16 mouse cellular contexts compared by ENCODE assay signal in the genomic region with DNA sequence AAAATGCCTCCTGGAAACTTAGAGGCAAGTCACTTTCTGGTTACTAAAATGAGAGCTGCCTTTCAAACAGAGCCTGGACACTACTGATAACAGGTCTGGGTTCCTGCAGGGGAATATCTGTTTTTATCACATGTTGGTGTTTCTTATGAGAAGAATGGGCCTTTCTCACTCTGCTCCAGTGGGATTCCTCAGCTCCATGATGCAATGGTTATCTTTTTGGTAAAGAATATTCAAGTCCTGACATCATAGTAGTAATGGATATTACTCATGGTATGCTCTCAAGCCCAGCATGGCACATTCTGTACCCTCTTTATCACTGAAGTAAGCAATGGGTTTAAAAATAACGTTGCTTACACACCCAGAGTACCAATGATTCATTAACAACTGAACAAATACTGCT. TPM values are rescaled to one million over a fixed set of nuclear protein-coding genes. Genes with fewer than 3 reads are reported as not detected.
DNase-seq lines count a peak whose midpoint lies in the region; ATAC-seq and TF ChIP-seq lines count a peak whose summit lies in the region.
"Had no signal": no experiment of that assay in that cellular context is flagged by ENCODE, and none has a peak within 500 bp of the region (broad histone marks: within the 10 kb centered on the region; RNA-seq: fewer than 3 reads in every experiment).

No protein-coding gene starts in this region.

- 20% methylated on average over 1 of the region's 1 CpGs for WGBS in heart, embryonic 15.5 days
- 4% methylated on average over 1 of the region's 1 CpGs for WGBS in liver, embryonic 14.5 days (ENCODE audit: insufficient replicate concordance)
- 85% methylated on average over 1 of the region's 1 CpGs for WGBS in kidney, embryonic 16.5 days

- peaks cover 34% of the 10 kb centered on the region for H3K4me1 ChIP-seq in heart, embryonic 15.5 days (replicated peaks)
- peaks cover 52 to 58% of the 10 kb centered on the region in 2 experiments for H3K4me1 ChIP-seq in liver, embryonic 14.5 days (replicated peaks; ENCODE audit: control insufficient read depth in 2 of 2, insufficient read depth in 2 of 2, low read length in 1 of 2)
- no peaks in the 10 kb centered on the region for H3K4me1 ChIP-seq in kidney, embryonic 16.5 days (ENCODE audit: insufficient read depth, low read length)

- peak; percentile 31; the same call in 1 of the 2 replicates for ATAC-seq in heart, embryonic 15.5 days (replicated peaks; ENCODE audit: insufficient number of reproducible peaks, insufficient read depth, low FRiP score, low read depth)
- peak; percentile 95 for ATAC-seq in liver, embryonic 14.5 days (ENCODE audit: insufficient read depth)
- ATAC-seq in kidney, embryonic 16.5 days (ENCODE audit: low FRiP score, low TSS enrichment), result no peak
- ATAC-seq: Patski had no signal

- no peaks in the 10 kb centered on the region for H3K27me3 ChIP-seq in heart, embryonic 15.5 days
- no peaks in the 10 kb centered on the region for H3K27me3 ChIP-seq in liver, embryonic 14.5 days (ENCODE audit: control insufficient read depth, insufficient read depth, low read length)
- H3K27me3 ChIP-seq in kidney, embryonic 16.5 days (ENCODE audit: insufficient read depth, low read length), result no peaks in the 10 kb centered on the region
- H3K27me3 ChIP-seq: hindbrain, embryonic 15.5 days; Patski had no signal

- TF ChIP-seq CTCF in liver, embryonic 14.5 days (IDR thresholded peaks at IDR 0.05; ENCODE audit: low read depth), result no peak

- H3K4me2 ChIP-seq in heart, embryonic 15.5 days, result no peak overlapping the region
- H3K4me2 ChIP-seq in liver, embryonic 14.5 days (ENCODE audit: low read depth), result peak overlapping the region; percentile 64
- no peak overlapping the region for H3K4me2 ChIP-seq in kidney, embryonic 16.5 days (replicated peaks; ENCODE audit: low read depth, low read length)
- H3K4me2 ChIP-seq: hindbrain, embryonic 15.5 days had no signal

- peak overlapping the region; percentile 34; the same call in 1 of the 2 replicates for H3K27ac ChIP-seq in heart, embryonic 15.5 days
- H3K27ac ChIP-seq in liver, embryonic 14.5 days, result peak overlapping the region; percentile 81
- no peak overlapping the region for H3K27ac ChIP-seq in kidney, embryonic 16.5 days (ENCODE audit: low read length)
- H3K27ac ChIP-seq: embryonic facial prominence, embryonic 10.5 days; forebrain, embryonic 10.5 days; hindbrain, embryonic 15.5 days; layer of hippocampus, adult 2 months; midbrain, embryonic 10.5 days had no signal

- DNase-seq in heart, postnatal 10 days, result no peak
- DNase-seq in 416B (ENCODE audit: low read depth), result peak; percentile 54
- peak; percentile 77 for DNase-seq in c-Kit-positive CD71-positive TER-119-negative erythroid progenitor cells, embryonic 14.5 days (ENCODE audit: low read depth)
- DNase-seq in liver, embryonic 14.5 days (ENCODE audit: low read depth in 3 of 3, low spot score in 3 of 3), result peak; percentile 81 to 90 (median 87)
- no peak for DNase-seq in gastrocnemius, postnatal 4 days (ENCODE audit: low spot score in 2 of 2)
- no peak for DNase-seq in urinary bladder, adult 2 months (ENCODE audit: low spot score)
- DNase-seq: cerebellum, adult 9-11 months; thymus, adult 2 months had no signal

- H3K9me3 ChIP-seq in heart, embryonic 15.5 days (replicated peaks), result no peaks in the 10 kb centered on the region
- H3K9me3 ChIP-seq in liver, embryonic 14.5 days (ENCODE audit: control insufficient read depth, low read length), result no peaks in the 10 kb centered on the region
- no peaks in the 10 kb centered on the region for H3K9me3 ChIP-seq in kidney, embryonic 16.5 days (ENCODE audit: low read length)
- H3K9me3 ChIP-seq: embryonic facial prominence, embryonic 10.5 days; forebrain, embryonic 10.5 days; hindbrain, embryonic 15.5 days; midbrain, embryonic 10.5 days had no signal

- H3K36me3 ChIP-seq in heart, embryonic 15.5 days, result no peaks in the 10 kb centered on the region
- H3K36me3 ChIP-seq in liver, embryonic 14.5 days (replicated peaks; ENCODE audit: control insufficient read depth, insufficient read depth, low read depth), result peaks cover 36% of the 10 kb centered on the region
- H3K36me3 ChIP-seq in kidney, embryonic 16.5 days (ENCODE audit: insufficient read depth, low read length), result no peaks in the 10 kb centered on the region; the same call in 1 of the 2 replicates
- H3K36me3 ChIP-seq: hindbrain, embryonic 15.5 days had no signal

- H3K9ac ChIP-seq in heart, embryonic 15.5 days, result no peak overlapping the region
- 0 out of 2 replicates have a peak overlapping the region, but pooled peaks have one; percentile 27 for H3K9ac ChIP-seq in liver, embryonic 14.5 days (replicated peaks)
- H3K9ac ChIP-seq in kidney, embryonic 16.5 days (replicated peaks; ENCODE audit: low read length), result no peak overlapping the region
- H3K9ac ChIP-seq: hindbrain, embryonic 15.5 days had no signal

- no peak overlapping the region for H3K4me3 ChIP-seq in heart, embryonic 15.5 days
- peak overlapping the region in 1 of 2 experiments; percentile 20; a peak in 1 of 4 replicates for H3K4me3 ChIP-seq in liver, embryonic 14.5 days (ENCODE audit: insufficient read depth in 1 of 2, low read depth in 2 of 2, low read length in 2 of 2)
- no peak overlapping the region for H3K4me3 ChIP-seq in kidney, embryonic 16.5 days (ENCODE audit: low read length)
- H3K4me3 ChIP-seq: embryonic facial prominence, embryonic 10.5 days; forebrain, embryonic 10.5 days; hindbrain, embryonic 15.5 days; layer of hippocampus, adult 2 months; midbrain, embryonic 10.5 days had no signal

- intact Hi-C loops in heart, postnatal 10 days (cut with DNase I), result no loop called here

- TF ChIP-seq EP300 in liver, embryonic 14.5 days (IDR thresholded peaks at IDR 0.05; ENCODE audit: low read depth), result peak; percentile 95

RNA-seq across cellular contexts. Expression of a gene that starts 40.0 kb away (rescaled TPM):
- polyA plus RNA-seq in heart, embryonic 15.5 days (2015; fragmentation: Nextera tagmentation; extraction: Ambion mirVana), result 1.5 and 2.9 TPM in 2 replicates
- 1 to 10 TPM; 1.0 to 1.4 TPM for total RNA-seq in heart, postnatal 10 days (2021)
- polyA plus RNA-seq in liver, embryonic 14.5 days (2012; rRNA removed), result 4.5 and 5.1 TPM in 2 replicates
- 6.3 and 8.4 TPM in 2 replicates for polyA plus RNA-seq in liver, embryonic 14.5 days (2014; fragmentation: Nextera tagmentation; extraction: Ambion mirVana)
- 1 to 10 TPM; 2.4 to 3.3 TPM for total RNA-seq in gastrocnemius, postnatal 4 days (2021)
- 5.1 and 5.2 TPM in 2 replicates for polyA plus RNA-seq in urinary bladder, adult 2 months (2012; rRNA removed)
- polyA plus RNA-seq in kidney, embryonic 16.5 days (2015; fragmentation: Nextera tagmentation; extraction: Ambion mirVana), result 8.4 and 9.2 TPM in 2 replicates

RNA-seq across cellular contexts. Expression of a gene that starts 40.7 kb away (rescaled TPM):
- polyA plus RNA-seq in heart, embryonic 15.5 days (2015; fragmentation: Nextera tagmentation; extraction: Ambion mirVana), result 8.8 and 11.2 TPM in 2 replicates
- total RNA-seq in heart, postnatal 10 days (2021), result 10 to 100 TPM; 73.7 to 80.5 TPM
- 10.7 and 12.3 TPM in 2 replicates for polyA plus RNA-seq in liver, embryonic 14.5 days (2012; rRNA removed)
- polyA plus RNA-seq in liver, embryonic 14.5 days (2014; fragmentation: Nextera tagmentation; extraction: Ambion mirVana), result 13.0 and 15.5 TPM in 2 replicates
- 10 to 100 TPM; 37.0 to 37.7 TPM for total RNA-seq in gastrocnemius, postnatal 4 days (2021)
- polyA plus RNA-seq in urinary bladder, adult 2 months (2012; rRNA removed), result 4.5 and 8.6 TPM in 2 replicates
- polyA plus RNA-seq in kidney, embryonic 16.5 days (2015; fragmentation: Nextera tagmentation; extraction: Ambion mirVana), result 28.0 and 32.8 TPM in 2 replicates

Comparison
In these comparisons a context has a peak if more than half of its experiments do, and no peak if none do; other contexts are left out.
1. DNase-seq: peak in 416B (single experiment), c-Kit-positive CD71-positive TER-119-negative erythroid progenitor cells, embryonic 14.5 days (single experiment) and liver, embryonic 14.5 days (3 of 3); none in heart, postnatal 10 days (0 of 2), gastrocnemius, postnatal 4 days (0 of 2) and urinary bladder, adult 2 months (single experiment).